Mouse (Mus musculus) intestine, embryonic 16.5 days (tissue): ENCODE measurements around the gene Zfhx3. TPM values are rescaled to one million over a fixed set of nuclear protein-coding genes. Genes with fewer than 3 reads are reported as not detected.

Experiments
- ATAC-seq: fragments of 200-750 bp; cut with Nextera tagmentation; 2 replicates; pipeline ENCODE4 v1.8.0; 2017; ENCODE audit warnings: moderate TSS enrichment, moderate library complexity
- H3K27ac ChIP-seq: fragments of 300-500 bp; sonication (generic); 2 replicates; pipeline ENCODE4 v1.5.1; 2014; ENCODE audit warnings: mild to moderate bottlenecking, low read length
- H3K27me3 ChIP-seq: fragments of 300-500 bp; sonication (generic); replicated peaks from 2 replicates; pipeline ENCODE4 v1.6.1; 2014; ENCODE audit warnings: low read length, control low read depth, mixed read lengths; ENCODE audit not compliant: control insufficient read depth, insufficient read depth
- H3K36me3 ChIP-seq: fragments of 300-500 bp; sonication (generic); 2 replicates; pipeline ENCODE4 v1.6.1; 2014; ENCODE audit warnings: low read length, control low read depth; ENCODE audit not compliant: control insufficient read depth, insufficient read depth
- H3K4me1 ChIP-seq: fragments of 300-500 bp; sonication (generic); 2 replicates; pipeline ENCODE4 v1.6.1; 2014; ENCODE audit warnings: low read length, control low read depth, mixed read lengths; ENCODE audit not compliant: control insufficient read depth, insufficient read depth
- H3K4me2 ChIP-seq: fragments of 300-500 bp; sonication (generic); 2 replicates; pipeline ENCODE4 v1.6.1; 2014; ENCODE audit warnings: low read depth, low read length, control low read depth
- H3K4me3 ChIP-seq: fragments of 300-500 bp; sonication (generic); 2 replicates; pipeline ENCODE4 v1.5.1; 2014; ENCODE audit warnings: mild to moderate bottlenecking, low read length
- H3K9ac ChIP-seq: fragments of 300-500 bp; sonication (generic); 2 replicates; pipeline ENCODE4 v1.6.1; 2014; ENCODE audit warnings: low read depth, low read length
- H3K9me3 ChIP-seq: fragments of 300-500 bp; sonication (generic); 2 replicates; pipeline ENCODE4 v1.6.1; 2016; ENCODE audit warnings: low read length, control low read depth; ENCODE audit not compliant: control insufficient read depth
- whole genome bisulfite sequencing: fragments of 180-500 bp; shearing (Covaris S2); extraction: QIAGEN DNeasy Blood & Tissue Kit; methylation state at CpG from one replicate; pipeline ENCODE4 v1.1.7; 2014; 5-methylcytosine and 5-hydroxymethylcytosine counted together
- polyA plus RNA-seq: library from polyadenylated mRNA; unstranded; fragments of >200 nt; fragmentation: Nextera tagmentation; extraction: Ambion mirVana; gene quantifications from 2 replicates; pipeline ENCODE4 v1.2.1, GENCODE M21; 2015

Gene Zfhx3
- polyA plus RNA-seq, 1 experiment from 2014 or later = 6.1 TPM

- no peaks in the 10 kb centered on the region for H3K36me3 ChIP-seq
- no peak overlapping the region for H3K4me2 ChIP-seq
- H3K9me3 ChIP-seq = no peaks in the 10 kb centered on the region
- H3K4me1 ChIP-seq = peaks cover 47% of the 10 kb centered on the region
- 0 out of 2 replicates have a peak, but pooled peaks have one; percentile 39 for ATAC-seq
- H3K9ac ChIP-seq = no peak overlapping the region
- peak overlapping the region; percentile 75 for H3K27ac ChIP-seq
- no peak overlapping the region for H3K4me3 ChIP-seq
- 35% methylated on average over 10 of the region's 10 CpGs for WGBS
- H3K27me3 ChIP-seq = no peaks in the 10 kb centered on the region
Observed at GRCm38 (mm10) chr8:108894287-108894686, 951.8 kb downstream of the Zfhx3 start.

- Histone ChIP-seq H3K27ac (peak overlapping the region; percentile 62), H3K4me1 (peaks cover 53% of the 10 kb centered on the region), H3K9ac (no peak overlapping the region; the same call in 1 of the 2 replicates), H3K4me3 (no peak overlapping the region), H3K27me3 (no peaks in the 10 kb centered on the region), H3K4me2 (no peak overlapping the region), H3K36me3 (no peaks in the 10 kb centered on the region), H3K9me3 (no peaks in the 10 kb centered on the region)
- WGBS = 49% methylated on average over 18 of the region's 18 CpGs
- peak; percentile 12; the same call in 1 of the 2 replicates for ATAC-seq
Observed at GRCm38 (mm10) chr8:108896468-108897346, 954.3 kb downstream of the Zfhx3 start.

- Histone ChIP-seq H3K9ac (no peak overlapping the region), H3K4me2 (no peak overlapping the region), H3K27ac (peak overlapping the region; percentile 62), H3K27me3 (no peaks in the 10 kb centered on the region), H3K36me3 (no peaks in the 10 kb centered on the region), H3K4me3 (no peak overlapping the region), H3K9me3 (no peaks in the 10 kb centered on the region), H3K4me1 (peaks cover 53% of the 10 kb centered on the region)
- WGBS = 64% methylated on average over 7 of the region's 7 CpGs
- ATAC-seq = peak; percentile 21; the same call in 1 of the 2 replicates
Observed at GRCm38 (mm10) chr8:108897347-108898100, 955.1 kb downstream of the Zfhx3 start.

GRCm38 (mm10) chr8:108899251-108899771, 956.9 kb downstream of the Zfhx3 start:
- no peak overlapping the region for H3K4me3 ChIP-seq
- 64% methylated on average over 14 of the region's 14 CpGs for WGBS
- no peaks in the 10 kb centered on the region for H3K9me3 ChIP-seq
- peaks cover 59% of the 10 kb centered on the region for H3K4me1 ChIP-seq
- H3K27ac ChIP-seq = no peak overlapping the region
- no peaks in the 10 kb centered on the region for H3K27me3 ChIP-seq
- no peaks in the 10 kb centered on the region for H3K36me3 ChIP-seq
- ATAC-seq = peak; percentile 35; the same call in 1 of the 2 replicates
- H3K4me2 ChIP-seq = no peak overlapping the region
- H3K9ac ChIP-seq = no peak overlapping the region

- H3K4me2 ChIP-seq = no peak overlapping the region
- no peaks in the 10 kb centered on the region for H3K36me3 ChIP-seq
- H3K27me3 ChIP-seq = no peaks in the 10 kb centered on the region
- ATAC-seq = no peak
- no peaks in the 10 kb centered on the region for H3K9me3 ChIP-seq
- peaks cover 56% of the 10 kb centered on the region for H3K4me1 ChIP-seq
- H3K9ac ChIP-seq = 0 out of 2 replicates have a peak overlapping the region, but pooled peaks have one; percentile 4
- no peak overlapping the region for H3K4me3 ChIP-seq
- 0 out of 2 replicates have a peak overlapping the region, but pooled peaks have one; percentile 0 for H3K27ac ChIP-seq
- 43% methylated on average over 10 of the region's 10 CpGs for WGBS
Observed at GRCm38 (mm10) chr8:108900541-108900940, 958.1 kb downstream of the Zfhx3 start.

GRCm38 (mm10) chr8:108901208-108901607, 958.8 kb downstream of the Zfhx3 start:
- 40% methylated on average over 14 of the region's 14 CpGs for WGBS
- H3K27ac ChIP-seq = 0 out of 2 replicates have a peak overlapping the region, but pooled peaks have one; percentile 14

GRCm38 (mm10) chr8:108903550-108903949, 961.1 kb downstream of the Zfhx3 start:
- Histone ChIP-seq H3K4me2 (no peak overlapping the region), H3K27me3 (no peaks in the 10 kb centered on the region), H3K9ac (no peak overlapping the region), H3K4me3 (no peak overlapping the region), H3K27ac (no peak overlapping the region), H3K9me3 (no peaks in the 10 kb centered on the region), H3K36me3 (no peaks in the 10 kb centered on the region), H3K4me1 (peaks cover 40% of the 10 kb centered on the region)
- no peak for ATAC-seq
- WGBS = 54% methylated on average over 15 of the region's 15 CpGs

More at GRCm38 (mm10) chr8:108901208-108901607, 958.8 kb downstream of the Zfhx3 start:
- H3K9me3 ChIP-seq = no peaks in the 10 kb centered on the region
- no peak overlapping the region for H3K9ac ChIP-seq
- no peak overlapping the region for H3K4me2 ChIP-seq
- no peak for ATAC-seq
- H3K4me1 ChIP-seq = peaks cover 57% of the 10 kb centered on the region
- H3K27me3 ChIP-seq = no peaks in the 10 kb centered on the region
- H3K4me3 ChIP-seq = no peak overlapping the region
- no peaks in the 10 kb centered on the region for H3K36me3 ChIP-seq

GRCm38 (mm10) chr8:108904288-108904971, 962.0 kb downstream of the Zfhx3 start:
- Histone ChIP-seq H3K27me3 (no peaks in the 10 kb centered on the region), H3K9ac (no peak overlapping the region), H3K9me3 (no peaks in the 10 kb centered on the region), H3K4me2 (no peak overlapping the region), H3K27ac (no peak overlapping the region), H3K36me3 (no peaks in the 10 kb centered on the region), H3K4me3 (no peak overlapping the region), H3K4me1 (peaks cover 36% of the 10 kb centered on the region)
- 54% methylated on average over 11 of the region's 11 CpGs for WGBS
- ATAC-seq = no peak
